Mouse (Mus musculus): Measurements from ENCODE around the gene Akr1c19. TPM values are rescaled to one million over a fixed set of nuclear protein-coding genes. Genes with fewer than 3 reads are reported as not detected.

The Akr1c19 gene
- polyA plus RNA-seq, 1 experiment from 2014 or later, result 9.5 TPM

DNA sequence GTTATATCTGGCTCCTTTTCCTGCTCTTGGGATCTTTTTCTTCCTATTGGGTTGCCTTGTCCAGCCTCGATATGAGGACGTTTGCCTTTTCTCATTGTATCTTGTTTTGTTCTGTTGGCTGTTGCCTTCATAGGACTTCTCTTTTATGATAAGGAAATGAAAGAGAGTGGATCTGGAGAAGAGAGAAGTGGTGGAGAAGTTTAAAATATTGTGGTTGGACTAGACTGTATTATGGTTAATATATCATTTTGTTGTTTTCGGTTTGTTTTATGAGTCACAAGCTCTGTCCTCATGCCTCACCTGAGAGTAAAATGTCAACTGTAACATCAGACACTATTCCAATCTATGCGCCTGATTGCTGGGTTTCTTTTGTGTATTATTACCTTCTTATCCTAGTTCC lies 68.5 kb downstream of the Akr1c19 start:
- WGBS, result 93% methylated on average over 4 of the region's 4 CpGs

More for the DNA sequence above, 68.5 kb downstream of the Akr1c19 start:
- Histone ChIP-seq H3K4me3 (ENCODE audit: low read depth, low read length) (no peak overlapping the region), H3K27ac (ENCODE audit: low read depth, low read length) (no peak overlapping the region), H3K9me3 (ENCODE audit: control insufficient read depth, low read length) (no peaks in the 10 kb centered on the region), H3K36me3 (ENCODE audit: control insufficient read depth, insufficient read depth, low read length) (no peaks in the 10 kb centered on the region), H3K4me2 (ENCODE audit: low read depth, low read length) (no peak overlapping the region), H3K9ac (replicated peaks; ENCODE audit: low read depth, low read length) (no peak overlapping the region), H3K4me1 (ENCODE audit: control insufficient read depth, insufficient read depth, low read length) (no peaks in the 10 kb centered on the region), H3K27me3 (ENCODE audit: control insufficient read depth, insufficient read depth, low read length) (no peaks in the 10 kb centered on the region)
- no peak for ATAC-seq (ENCODE audit: low read depth)

Other genes with a start within 250 kb of the Akr1c19 start
- gene Akr1c14, start 179.7 kb upstream of the Akr1c19 start, polyA plus RNA-seq (2014; fragmentation: Nextera tagmentation; extraction: Ambion mirVana), result 0.37 and 0.62 TPM in 2 replicates
- 0.17 TPM in 1 of 2 replicates, not detected in the other for gene Akr1c18, start 78.0 kb upstream of the Akr1c19 start, polyA plus RNA-seq (2014; fragmentation: Nextera tagmentation; extraction: Ambion mirVana)
- 5.7 and 9.4 TPM in 2 replicates for gene Akr1c13, start 37.5 kb upstream of the Akr1c19 start, polyA plus RNA-seq (2014; fragmentation: Nextera tagmentation; extraction: Ambion mirVana)
- 0.17 and 0.39 TPM in 2 replicates for gene Akr1c12, start 50.7 kb downstream of the Akr1c19 start, polyA plus RNA-seq (2014; fragmentation: Nextera tagmentation; extraction: Ambion mirVana)
- not detected in 2 replicates for gene Akr1c6, start 205.6 kb downstream of the Akr1c19 start, polyA plus RNA-seq (2014; fragmentation: Nextera tagmentation; extraction: Ambion mirVana)